Mouse (Mus musculus) hindbrain, embryonic 11.5 days (tissue): ENCODE data around the gene Fam183b. TPM values are rescaled to one million over a fixed set of nuclear protein-coding genes. Genes with fewer than 3 reads are reported as not detected.
"Not testable (repeated sequence)": the region's sequence is repeated elsewhere in the genome, so short reads cannot be mapped to it uniquely, and the experiment has no call there.

ENCODE experiments used
- ATAC-seq: fragments of 200-750 bp; cut with Nextera tagmentation; 2 replicates; pipeline ENCODE4 v1.8.0; 2017; ENCODE audit warnings: mild to moderate bottlenecking, moderate TSS enrichment, moderate library complexity; ENCODE audit not compliant: low FRiP score
- DNase-seq: peaks from one replicate; pipeline ENCODE4 v3.0.0-alpha.2; 2015; ENCODE audit warnings: low spot score
- H3K27ac ChIP-seq: fragments of 300-500 bp; sonication (generic); 2 replicates; pipeline ENCODE4 v1.5.1; 2014; ENCODE audit warnings: mild to moderate bottlenecking, low read depth, low read length
- H3K27me3 ChIP-seq: fragments of 300-500 bp; sonication (generic); 2 replicates; pipeline ENCODE4 v1.6.1; 2014; ENCODE audit warnings: mild to moderate bottlenecking, low read length, moderate library complexity, mixed read lengths; ENCODE audit not compliant: control insufficient read depth, insufficient read depth
- H3K36me3 ChIP-seq: fragments of 300-500 bp; sonication (generic); 2 replicates; pipeline ENCODE4 v1.6.1; 2014; ENCODE audit warnings: mild to moderate bottlenecking, low read length, moderate library complexity, mixed read lengths; ENCODE audit not compliant: control insufficient read depth, insufficient read depth
- H3K4me1 ChIP-seq: fragments of 300-500 bp; sonication (generic); replicated peaks from 2 replicates; pipeline ENCODE4 v1.6.1; 2014; ENCODE audit warnings: low read length, mixed read lengths; ENCODE audit not compliant: control insufficient read depth, insufficient read depth
- H3K4me2 ChIP-seq: fragments of 300-500 bp; sonication (generic); replicated peaks from 2 replicates; pipeline ENCODE4 v1.6.1; 2014; ENCODE audit warnings: mild to moderate bottlenecking, low read depth, low read length
- H3K4me3 ChIP-seq: fragments of 300-500 bp; sonication (generic); 2 replicates; pipeline ENCODE4 v1.5.1; 2014; ENCODE audit warnings: low read depth, low read length
- H3K9ac ChIP-seq: fragments of 300-500 bp; sonication (generic); 2 replicates; pipeline ENCODE4 v1.6.1; 2014; ENCODE audit warnings: low read depth, low read length
- H3K9me3 ChIP-seq: fragments of 300-500 bp; sonication (generic); 2 replicates; pipeline ENCODE4 v1.6.1; 2016; ENCODE audit warnings: low read length; ENCODE audit not compliant: control insufficient read depth
- WGBS: fragments of 180-500 bp; shearing (Covaris S2); extraction: QIAGEN DNeasy Blood & Tissue Kit; methylation state at CpG from one replicate; pipeline ENCODE4 v1.1.7; 2014; 5-methylcytosine and 5-hydroxymethylcytosine counted together
- polyA plus RNA-seq: library from polyadenylated mRNA; unstranded; fragments of >200 nt; fragmentation: Nextera tagmentation; extraction: Ambion mirVana; gene quantifications from 2 replicates; pipeline ENCODE4 v1.2.1, GENCODE M21; 2014

Gene Fam183b
- polyA plus RNA-seq, 1 experiment from 2014 or later = 8.2 TPM

DNA sequence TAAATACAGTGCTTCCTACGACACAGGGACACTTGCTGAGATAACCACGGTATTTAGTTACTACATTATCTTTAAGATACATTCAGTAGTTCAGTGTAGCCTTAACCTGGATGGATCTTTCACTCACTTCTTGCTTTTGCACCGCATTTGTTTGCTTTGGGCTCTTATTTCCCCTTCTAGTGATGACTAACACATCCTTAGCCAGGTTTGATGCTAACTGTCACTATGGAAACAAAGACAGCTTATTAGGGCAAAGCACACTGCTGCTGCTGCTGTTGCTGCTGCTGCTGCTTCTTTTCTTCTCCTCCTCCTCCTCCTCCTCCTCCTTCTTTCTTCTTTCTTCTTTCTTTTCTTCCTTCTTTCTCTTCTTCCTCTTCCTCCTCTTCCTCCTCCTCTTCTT is 12.2 kb downstream of the Fam183b start:
- ATAC-seq = no peak
- no peaks in the 10 kb centered on the region for H3K9me3 ChIP-seq
- H3K4me3 ChIP-seq = no peak overlapping the region
- H3K4me2 ChIP-seq = no peak overlapping the region
- no peak overlapping the region for H3K27ac ChIP-seq
- H3K27me3 ChIP-seq = no peaks in the 10 kb centered on the region
- peak; percentile 3 for DNase-seq
- H3K36me3 ChIP-seq = no peaks in the 10 kb centered on the region
- no peaks in the 10 kb centered on the region for H3K4me1 ChIP-seq
- 24% methylated on average over 3 of the region's 3 CpGs for WGBS
- no peak overlapping the region for H3K9ac ChIP-seq

DNA sequence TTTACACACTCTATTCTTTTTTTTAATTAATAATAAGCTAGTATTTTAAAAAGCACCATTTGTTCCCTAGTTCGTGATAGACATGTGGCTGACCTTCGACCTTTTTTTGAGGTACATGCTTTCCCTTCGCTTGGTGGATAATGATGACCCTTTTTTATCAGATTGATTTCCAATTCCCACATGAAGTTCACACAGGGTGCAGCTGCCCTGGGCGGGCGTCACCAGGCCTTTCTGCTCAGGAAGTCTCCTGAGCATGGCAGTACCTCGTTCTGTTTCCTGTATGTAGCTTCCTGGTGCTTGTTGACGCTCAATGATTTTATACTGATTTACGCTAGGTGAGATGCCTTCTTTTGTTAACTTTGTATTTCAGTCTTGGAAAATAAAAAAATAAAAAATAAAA is 13.4 kb downstream of the Fam183b start:
- H3K4me2 ChIP-seq = no peak overlapping the region
- no peaks in the 10 kb centered on the region for H3K9me3 ChIP-seq
- H3K36me3 ChIP-seq = no peaks in the 10 kb centered on the region
- ATAC-seq (no peak), DNase-seq (no peak)
- no peak overlapping the region for H3K9ac ChIP-seq
- no peak overlapping the region for H3K27ac ChIP-seq
- H3K27me3 ChIP-seq = no peaks in the 10 kb centered on the region
- 89% methylated on average over 8 of the region's 8 CpGs for WGBS
- H3K4me1 ChIP-seq = no peaks in the 10 kb centered on the region
- H3K4me3 ChIP-seq = no peak overlapping the region

GRCm38 (mm10) chr11:58787651-58788050 is 14.1 kb downstream of the Fam183b start:
- Histone ChIP-seq H3K36me3 (no peaks in the 10 kb centered on the region), H3K9ac (no peak overlapping the region), H3K27me3 (no peaks in the 10 kb centered on the region), H3K4me1 (no peaks in the 10 kb centered on the region), H3K4me2 (no peak overlapping the region), H3K9me3 (no peaks in the 10 kb centered on the region), H3K4me3 (no peak overlapping the region), H3K27ac (no peak overlapping the region)
- 90% methylated on average over 10 of the region's 10 CpGs for WGBS
- ATAC-seq (no peak), DNase-seq (no peak)

- H3K36me3 ChIP-seq = no peaks in the 10 kb centered on the region
- DNase-seq = no peak
- no peaks in the 10 kb centered on the region for H3K9me3 ChIP-seq
- ATAC-seq = no peak
- WGBS = 74% methylated on average over 2 of the region's 2 CpGs
- no peak overlapping the region for H3K4me2 ChIP-seq
- H3K9ac ChIP-seq = no peak overlapping the region
- H3K27me3 ChIP-seq = no peaks in the 10 kb centered on the region
- no peak overlapping the region for H3K27ac ChIP-seq
- H3K4me1 ChIP-seq = no peaks in the 10 kb centered on the region
- no peak overlapping the region for H3K4me3 ChIP-seq
Observed at GRCm38 (mm10) chr11:58784182-58784581, 17.6 kb downstream of the Fam183b start.

DNA sequence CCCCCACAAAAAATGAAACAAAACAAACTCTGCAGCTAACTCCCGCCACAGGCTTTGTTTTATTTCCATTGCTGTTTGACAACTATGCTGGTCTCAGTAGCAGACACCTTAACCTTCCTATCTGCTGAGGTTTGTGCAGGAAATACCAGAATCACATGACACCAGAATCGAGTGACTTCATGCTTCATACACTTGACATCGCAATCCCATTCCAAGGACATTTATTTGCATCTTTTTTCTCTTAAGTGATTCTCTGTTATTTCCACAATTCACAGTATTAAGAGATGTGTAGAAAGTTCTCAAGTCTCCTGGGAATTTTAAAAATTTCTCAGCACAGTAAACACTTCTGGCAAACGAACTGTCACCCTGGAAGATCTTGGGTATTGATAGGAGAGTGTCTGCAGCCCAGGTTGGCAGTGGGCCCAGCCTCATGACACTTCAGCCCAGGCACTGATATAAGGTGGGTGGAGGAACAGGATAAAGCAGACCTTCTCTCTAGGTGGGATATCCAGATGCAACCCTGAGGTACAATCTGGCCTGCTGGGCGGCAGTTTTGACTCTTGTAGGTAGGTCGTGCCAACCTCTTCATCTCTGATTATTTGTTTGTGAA is 19.2 kb downstream of the Fam183b start, which contains the start of gene Olfr314:
TSS of gene Olfr314 (plus strand) at position 473 of the 610 bp plus-strand sequence.
- WGBS = 84% methylated on average over 6 of the region's 6 CpGs
- ATAC-seq = no peak
- H3K4me2 ChIP-seq = no peak within 1 kb of the TSS
- H3K4me3 ChIP-seq = no peak within 1 kb of the TSS
- no peaks in the 10 kb centered on the region for H3K27me3 ChIP-seq
- H3K36me3 ChIP-seq = no peaks in the 10 kb centered on the region
- H3K27ac ChIP-seq = no peak within 1 kb of the TSS
- DNase-seq = no peak
- no peaks in the 10 kb centered on the region for H3K9me3 ChIP-seq
- H3K9ac ChIP-seq = no peak within 1 kb of the TSS
- no peaks in the 10 kb centered on the region for H3K4me1 ChIP-seq

- H3K9me3 ChIP-seq = no peaks in the 10 kb centered on the region
- H3K36me3 ChIP-seq = no peaks in the 10 kb centered on the region
- H3K27me3 ChIP-seq = no peaks in the 10 kb centered on the region
- no peaks in the 10 kb centered on the region for H3K4me1 ChIP-seq
- no peak within 1 kb of the TSS for H3K4me3 ChIP-seq
- no peak for DNase-seq
- no peak within 1 kb of the TSS for H3K27ac ChIP-seq
- H3K9ac ChIP-seq = no peak within 1 kb of the TSS
- ATAC-seq = no peak
- no peak within 1 kb of the TSS for H3K4me2 ChIP-seq
Observed at GRCm38 (mm10) chr11:58772888-58773287, 28.9 kb downstream of the Fam183b start, which contains the start of gene Olfr315. Gene Olfr315, plus strand, starts transcription at chr11:58773188.

DNA sequence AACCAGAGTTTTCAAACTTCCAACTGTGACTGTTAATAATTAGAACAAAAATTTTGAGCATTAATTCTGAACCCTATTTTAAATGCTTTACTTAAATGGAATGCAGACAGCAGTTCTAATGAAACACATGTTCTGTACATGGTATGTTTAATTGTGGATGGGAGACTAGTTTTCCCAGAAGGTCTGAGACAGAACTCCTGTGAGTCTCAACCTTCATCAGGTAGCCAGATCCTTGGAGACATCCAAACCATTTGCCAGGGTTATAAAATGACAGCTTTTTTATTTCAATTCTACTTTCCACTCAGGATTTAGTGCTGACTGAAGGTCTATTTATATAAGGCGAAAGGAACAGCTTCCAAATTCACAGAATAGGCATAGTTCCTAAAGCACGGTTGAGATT is 49.3 kb downstream of the Fam183b start, which contains the start of gene Olfr316:
TSS of gene Olfr316 (plus strand) at position 301 of the 400 bp plus-strand sequence.
- WGBS = 92% methylated on average over 2 of the region's 2 CpGs
- H3K9me3 ChIP-seq = no peaks in the 10 kb centered on the region
- ATAC-seq = no peak

GRCm38 (mm10) chr11:58751096-58751495 is 50.7 kb downstream of the Fam183b start:
- DNase-seq, ATAC-seq, H3K4me1 ChIP-seq, H3K4me3 ChIP-seq, H3K27me3 ChIP-seq, H3K9ac ChIP-seq, H3K27ac ChIP-seq, H3K4me2 ChIP-seq, H3K36me3 ChIP-seq, H3K9me3 ChIP-seq: not testable (repeated sequence)
- 91% methylated on average over 18 of the region's 18 CpGs for WGBS

More for the DNA sequence above, 49.3 kb downstream of the Fam183b start, which contains the start of gene Olfr316:
- Histone ChIP-seq H3K36me3 (no peaks in the 10 kb centered on the region), H3K4me1 (no peaks in the 10 kb centered on the region), H3K9ac (no peak within 1 kb of the TSS), H3K27ac (no peak within 1 kb of the TSS), H3K27me3 (no peaks in the 10 kb centered on the region), H3K4me2 (no peak within 1 kb of the TSS), H3K4me3 (no peak within 1 kb of the TSS)
- no peak for DNase-seq
